Mouse (Mus musculus) ES-E14 (cell line): ENCODE data around the gene Tmem141.

Experiments
- CHD2 ChIP-seq: IDR thresholded peaks from 2 replicates; pipeline ENCODE4 v1.6.1; 2014; ENCODE audit warnings: mild to moderate bottlenecking, low read depth, low read length, inconsistent platforms
- HCFC1 ChIP-seq: IDR thresholded peaks from 2 replicates; pipeline ENCODE4 v1.6.1; 2012; ENCODE audit warnings: low read length, inconsistent platforms, borderline replicate concordance; ENCODE audit not compliant: insufficient read depth
- MAFK ChIP-seq: IDR thresholded peaks from 2 replicates; pipeline ENCODE4 v1.6.1; 2014; ENCODE audit warnings: mild to moderate bottlenecking, low read depth, low read length, inconsistent platforms; ENCODE audit not compliant: insufficient read depth
- ZC3H11A ChIP-seq: IDR thresholded peaks from 2 replicates; pipeline ENCODE4 v1.6.1; 2012; ENCODE audit warnings: low read depth, mild to moderate bottlenecking, inconsistent platforms, low read length, borderline replicate concordance

DNA sequence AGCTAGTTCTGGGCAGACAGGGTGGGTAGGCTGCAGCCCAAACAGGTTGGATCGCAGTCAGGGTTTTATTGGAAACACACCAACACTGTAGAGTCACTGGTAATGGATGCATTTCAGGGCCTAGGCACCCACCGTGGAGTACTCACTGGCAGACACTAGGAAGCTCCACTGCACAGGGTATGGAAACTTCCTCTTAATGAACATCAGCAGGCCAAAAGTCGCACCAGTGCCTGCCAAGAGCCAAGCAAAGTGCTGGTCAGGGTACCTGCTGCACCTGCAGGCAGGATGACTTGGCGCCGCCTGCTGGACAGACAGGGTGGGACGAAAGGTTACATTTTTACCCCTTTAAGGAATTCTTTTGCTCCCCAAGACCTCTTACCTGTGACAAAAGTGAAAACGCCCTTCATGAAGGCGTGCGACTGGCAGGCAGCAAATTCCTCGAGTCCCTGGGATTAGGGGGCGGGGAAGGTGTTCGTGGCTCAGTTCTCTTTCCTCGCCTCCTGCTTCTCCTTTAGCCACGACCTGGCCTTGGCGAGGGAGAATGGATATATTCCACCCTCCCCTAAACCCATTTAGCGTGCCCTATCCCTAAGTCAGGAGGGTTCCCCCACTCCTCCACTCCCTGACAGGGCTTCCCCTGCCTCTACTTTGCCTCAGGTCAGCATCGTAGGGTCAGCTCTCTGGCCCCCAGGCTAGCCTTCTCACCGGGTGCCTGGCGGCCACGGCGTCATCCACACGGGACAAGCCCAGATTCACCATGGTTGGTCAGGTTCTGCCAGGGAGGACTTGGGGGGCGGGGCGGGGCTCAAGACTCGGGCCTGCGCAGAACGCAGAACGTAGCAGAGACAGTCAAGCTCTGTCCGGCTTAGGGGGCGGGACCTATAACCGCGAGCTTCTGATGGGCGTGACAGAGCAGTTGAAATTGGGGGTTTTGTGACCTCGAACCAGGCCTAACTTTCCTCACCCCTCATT, at the start of gene Tmem141:
- TF ChIP-seq HCFC1 (peak; percentile 15; the same call in 1 of the 2 replicates), MAFK (no peak), ZC3H11A (no peak), CHD2 (no peak)
